Mouse (Mus musculus) ovary, postnatal 10 days (tissue): Measurements from ENCODE around the gene Emc7.

Experiments
- DNase-seq: peaks from one replicate; pipeline ENCODE4 v3.0.0; 2022; ENCODE audit warnings: low spot score

Emc7 gene

GRCm38 (mm10) chr2:112520526-112521482 lies 66.0 kb downstream of the Emc7 start:
- no peak for DNase-seq
